Mouse (Mus musculus): ENCODE results near the gene Dnpep. TPM values are rescaled to one million over a fixed set of nuclear protein-coding genes. Genes with fewer than 3 reads are reported as not detected.
A peak's percentile ranks its signal among the peaks of the same experiment; 100 is the strongest.

The Dnpep gene
- total RNA-seq, 4 experiments from 2014 or later, result 41.2 to 49.8 (median 45.4) TPM

DNA sequence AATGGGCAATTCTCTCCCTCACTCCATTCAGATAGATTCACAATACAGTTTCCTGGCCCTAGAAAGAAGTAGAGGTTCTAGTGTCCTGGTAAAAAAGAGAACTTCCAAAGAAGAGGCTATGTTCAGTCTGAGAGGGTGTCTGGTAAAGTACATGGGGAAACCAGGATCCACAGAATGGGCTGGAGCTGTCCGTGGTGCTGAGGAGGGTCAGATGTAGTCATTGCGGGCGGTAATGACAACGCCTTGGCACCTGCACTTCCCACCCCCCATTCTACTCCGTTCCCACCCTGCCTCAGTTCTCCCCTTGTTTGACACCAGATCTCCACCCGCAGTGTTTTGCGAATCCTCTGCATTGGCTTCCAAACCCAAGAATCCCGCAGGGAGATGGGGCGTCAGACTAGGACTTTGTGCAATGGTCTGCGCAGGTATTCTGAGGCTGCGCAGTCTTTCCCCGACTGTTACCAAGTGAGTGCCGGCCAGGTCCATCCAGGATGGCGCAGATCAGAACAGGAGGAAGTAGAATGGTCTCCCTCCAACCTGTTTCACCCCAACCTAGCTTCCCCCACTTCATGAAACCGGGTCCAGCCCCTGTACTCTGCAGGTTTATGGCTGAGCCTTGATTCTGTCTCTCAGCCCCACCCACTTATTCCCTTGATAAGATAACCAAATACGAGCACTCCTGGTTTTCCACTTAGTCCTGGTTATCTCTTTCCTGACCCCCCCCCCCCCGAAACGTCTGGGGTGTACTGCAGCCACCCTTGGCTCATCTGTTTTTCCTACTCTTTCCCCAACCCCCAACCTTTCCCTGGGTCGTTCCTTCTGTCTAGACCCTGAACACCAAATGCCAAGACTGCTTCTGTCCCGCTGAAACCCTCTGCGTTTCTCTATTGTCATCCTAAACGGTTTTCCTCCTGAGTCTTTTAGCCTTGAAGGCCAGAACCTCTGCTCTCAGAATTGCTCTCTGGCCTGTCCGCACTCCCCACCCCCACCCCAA, 40.3 kb downstream of the Dnpep start:
- DNase-seq (ENCODE audit: low spot score in 2 of 2), result no peak

DNA sequence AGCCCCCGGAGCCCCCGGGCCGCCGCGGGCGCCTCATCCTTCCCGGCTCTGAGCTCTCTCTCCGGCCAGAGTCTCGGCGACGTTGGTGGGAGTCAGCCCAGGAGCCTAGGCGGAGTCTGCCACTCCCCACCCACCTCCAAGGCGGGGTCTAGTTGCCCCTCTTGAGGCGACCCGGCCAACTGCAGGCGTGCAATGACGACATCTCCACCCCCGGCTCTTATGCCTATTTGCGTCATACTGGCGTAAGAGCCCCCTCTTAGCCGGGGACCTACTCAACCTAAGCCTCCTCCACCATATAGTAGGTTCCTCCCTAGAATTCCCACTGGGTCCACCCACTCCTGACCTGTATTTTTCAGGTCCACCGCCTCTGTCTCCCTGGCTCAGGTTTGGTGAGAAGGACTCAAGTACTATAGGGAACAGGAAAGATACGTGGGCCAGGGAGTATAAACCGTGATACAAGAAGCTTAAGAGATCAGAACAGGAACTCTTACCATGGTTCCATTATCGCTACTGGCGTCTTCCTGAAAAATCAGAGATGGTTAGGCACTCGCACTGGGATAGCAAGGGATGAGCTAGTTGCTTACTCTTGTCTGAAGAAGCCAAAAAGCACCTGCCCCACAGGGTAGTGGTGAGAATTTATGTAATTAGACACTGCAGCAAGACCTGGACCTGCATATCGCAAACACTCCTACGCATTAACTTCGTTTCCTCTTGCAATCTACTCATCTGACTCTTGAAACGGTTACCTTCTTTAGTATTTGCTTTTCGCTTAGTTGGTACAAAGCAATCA, 53.5 kb downstream of the Dnpep start, which contains the start of gene Ptprn:
Ptprn (minus strand) TSS at position 412 of the 790 bp plus-strand sequence.
- DNase-seq (ENCODE audit: low spot score in 2 of 2), result peak; percentile 74 to 78

DNA sequence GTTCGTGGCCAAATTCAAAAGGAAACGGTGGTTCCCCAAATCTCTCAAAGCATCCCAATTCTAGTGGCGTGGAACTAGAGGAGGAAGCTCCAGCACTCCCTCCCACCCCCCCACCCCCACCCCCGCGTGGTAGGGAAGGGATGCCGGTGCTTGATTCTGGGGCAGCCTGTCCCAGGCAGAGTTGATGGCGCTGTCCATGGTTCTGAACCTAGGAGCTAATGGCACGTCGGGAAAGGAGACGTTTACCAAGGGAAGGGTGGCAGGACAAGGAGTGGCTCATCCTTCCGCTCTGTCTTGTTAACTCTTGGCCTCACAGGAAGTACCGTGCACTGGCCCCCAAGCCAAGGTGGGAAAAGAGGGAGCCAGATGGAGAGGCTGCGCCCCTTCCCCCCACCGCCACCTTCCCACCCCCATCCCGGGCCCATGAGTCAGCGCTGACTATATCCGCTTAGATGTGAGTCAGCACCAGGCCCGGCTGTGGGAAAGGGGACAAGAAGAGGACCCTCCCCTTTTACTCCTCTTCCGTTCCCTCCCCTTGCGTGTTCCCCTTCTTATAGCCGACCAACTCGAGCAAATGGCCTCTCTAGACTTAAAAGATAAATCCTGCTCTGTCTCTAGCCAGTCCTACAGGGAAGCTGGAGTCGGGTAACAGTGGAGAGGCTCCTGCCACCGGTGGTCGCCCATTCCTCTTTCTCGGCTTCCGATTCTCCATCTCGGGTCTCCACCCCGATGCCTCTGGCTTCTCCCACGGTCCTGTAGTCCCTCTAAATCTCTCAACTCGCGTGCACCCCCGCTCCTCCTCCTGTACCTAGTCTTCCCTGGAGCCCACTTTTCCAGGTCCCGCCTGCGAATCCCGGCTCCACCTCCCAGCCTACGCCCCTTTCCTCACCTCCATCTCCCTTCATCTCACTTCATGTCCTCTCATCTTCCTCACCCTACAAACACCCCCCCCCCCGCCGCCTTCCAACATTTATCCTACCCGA, 54.5 kb downstream of the Dnpep start:
- DNase-seq (ENCODE audit: low spot score in 2 of 2), result no peak

DNA sequence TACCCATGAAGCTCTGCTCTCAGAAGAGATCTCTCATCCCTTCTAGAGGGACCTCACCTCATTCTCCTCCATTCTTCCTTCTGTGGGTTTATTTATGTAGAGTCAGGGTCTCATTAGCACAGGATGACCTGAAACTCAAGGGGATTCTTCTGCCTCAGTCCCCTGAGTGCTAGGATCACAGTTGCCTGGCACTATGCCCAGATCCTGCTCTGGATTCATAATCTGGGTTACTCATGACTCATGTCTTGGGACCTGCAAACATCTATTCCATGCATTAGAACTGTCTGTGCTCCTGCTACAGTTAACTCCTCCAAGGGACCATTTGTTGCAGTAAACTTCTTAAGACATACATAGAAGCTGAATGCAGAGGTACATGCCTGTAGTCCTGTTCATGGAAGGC, 56.5 kb downstream of the Dnpep start:
- no peak for DNase-seq (ENCODE audit: low spot score in 2 of 2)

Other genes with a start within 250 kb of the Dnpep start
- 1 to 10 TPM; 1.7 to 2.7 (median 2.1) TPM for gene Nhej1, start 192.8 kb downstream of the Dnpep start, total RNA-seq (2022)
- gene Slc23a3, start 184.1 kb downstream of the Dnpep start, total RNA-seq (2022), result under 1 TPM in 3 of 4 experiments, not detected in 1; 0.22 to 0.45 (median 0.35) TPM
- gene Cnppd1, start 175.3 kb downstream of the Dnpep start, total RNA-seq (2022), result 10 to 100 TPM; 33.6 to 36.1 (median 35.3) TPM
- gene Retreg2, start 175.2 kb downstream of the Dnpep start, total RNA-seq (2022), result 100 to 1,000 TPM; 167 to 182 (median 171) TPM
- 10 to 100 TPM; 26.5 to 37.4 (median 32.4) TPM for gene Zfand2b, start 149.3 kb downstream of the Dnpep start, total RNA-seq (2022)
- 10 to 100 TPM; 23.6 to 32.0 (median 26.2) TPM for gene Abcb6, start 137.6 kb downstream of the Dnpep start, total RNA-seq (2022)
- 10 to 100 TPM; 25.5 to 38.5 (median 31.3) TPM for gene Ankzf1, start 125.8 kb downstream of the Dnpep start, total RNA-seq (2022)
- 100 to 1,000 TPM in 2 of 4 experiments, 10 to 100 TPM in 2; 97.6 to 119 (median 105) TPM for gene Atg9a, start 125.8 kb downstream of the Dnpep start, total RNA-seq (2022)
- gene Glb1l, start 107.2 kb downstream of the Dnpep start, total RNA-seq (2022), result 10 to 100 TPM; 14.1 to 22.4 (median 18.5) TPM
- 10 to 100 TPM; 78.7 to 88.5 (median 84.5) TPM for gene Stk16, start 107.2 kb downstream of the Dnpep start, total RNA-seq (2022)
- 100 to 1,000 TPM; 488 to 539 (median 494) TPM for gene Tuba4a, start 98.1 kb downstream of the Dnpep start, total RNA-seq (2022)
- gene A630095N17Rik, start 85.9 kb downstream of the Dnpep start, total RNA-seq (2022), result not detected
- 100 to 1,000 TPM in 1 of 4 experiments, 10 to 100 TPM in 3; 83.1 to 108 (median 93.1) TPM for gene Dnajb2, start 81.6 kb downstream of the Dnpep start, total RNA-seq (2022)
- 100 to 1,000 TPM; 360 to 457 (median 395) TPM for gene Ptprn, start 53.5 kb downstream of the Dnpep start, total RNA-seq (2022)
- 100 to 1,000 TPM; 102 to 169 (median 125) TPM for gene Resp18, start 39.6 kb downstream of the Dnpep start, total RNA-seq (2022)
- gene Des, start 42.3 kb upstream of the Dnpep start, total RNA-seq (2022), result 1 to 10 TPM in 3 of 4 experiments, under 1 TPM in 1; 0.60 to 1.9 (median 1.5) TPM
- gene Speg, start 57.3 kb upstream of the Dnpep start, total RNA-seq (2022), result 100 to 1,000 TPM; 168 to 185 (median 182) TPM
- 10 to 100 TPM; 58.3 to 77.2 (median 72.7) TPM for gene Gmppa, start 117.9 kb upstream of the Dnpep start, total RNA-seq (2022)
- gene Asic4, start 132.4 kb upstream of the Dnpep start, total RNA-seq (2022), result 1 to 10 TPM; 5.8 to 6.6 (median 6.0) TPM
- gene Chpf, start 161.3 kb upstream of the Dnpep start, total RNA-seq (2022), result 10 to 100 TPM; 71.4 to 79.7 (median 77.2) TPM
- gene Tmem198, start 161.5 kb upstream of the Dnpep start, total RNA-seq (2022), result 10 to 100 TPM; 49.1 to 64.8 (median 55.6) TPM
- gene Obsl1, start 188.5 kb upstream of the Dnpep start, total RNA-seq (2022), result 10 to 100 TPM; 20.8 to 25.7 (median 23.1) TPM
- 10 to 100 TPM; 13.0 to 19.2 (median 16.8) TPM for gene Inha, start 189.1 kb upstream of the Dnpep start, total RNA-seq (2022)
- gene Stk11ip, start 203.5 kb upstream of the Dnpep start, total RNA-seq (2022), result 10 to 100 TPM; 26.8 to 36.5 (median 30.1) TPM
- gene Slc4a3, start 228.3 kb upstream of the Dnpep start, total RNA-seq (2022), result 100 to 1,000 TPM; 110 to 153 (median 129) TPM

Measured in layer of hippocampus, adult 8-10 months (tissue).